Mouse (Mus musculus) forebrain, embryonic 14.5 days (tissue): Measurements from ENCODE around the gene Tmem202. TPM values are rescaled to one million over a fixed set of nuclear protein-coding genes. Genes with fewer than 3 reads are reported as not detected.

Source experiments
- ATAC-seq: fragments of 200-750 bp; cut with Nextera tagmentation; 2 replicates; pipeline ENCODE4 v1.8.0; 2017; ENCODE audit warnings: mild to moderate bottlenecking, moderate library complexity
- DNase-seq: peaks from one replicate; pipeline ENCODE4 v3.0.0-alpha.2; 2015; ENCODE audit warnings: low spot score
- H3K27ac ChIP-seq: fragments of 300-500 bp; sonication (generic); 2 replicates; pipeline ENCODE4 v1.5.1; 2014; ENCODE audit warnings: low read depth, mild to moderate bottlenecking, control low read depth, low read length, moderate library complexity
- H3K27me3 ChIP-seq: fragments of 300-500 bp; sonication (generic); replicated peaks from 2 replicates; pipeline ENCODE4 v1.6.1; 2014; ENCODE audit warnings: low read length, control low read depth, mixed read lengths; ENCODE audit not compliant: control insufficient read depth, insufficient read depth
- H3K36me3 ChIP-seq: fragments of 300-500 bp; sonication (generic); 2 replicates; pipeline ENCODE4 v1.6.1; 2014; ENCODE audit warnings: low read length, control low read depth; ENCODE audit not compliant: control insufficient read depth, insufficient read depth
- H3K4me1 ChIP-seq: fragments of 300-500 bp; sonication (generic); 2 replicates; pipeline ENCODE4 v1.6.1; 2014; ENCODE audit warnings: antibody characterized with exemption, low read length, control low read depth; ENCODE audit not compliant: control insufficient read depth, insufficient read depth
- H3K4me2 ChIP-seq: fragments of 300-500 bp; sonication (generic); 2 replicates; pipeline ENCODE4 v1.6.1; 2014; ENCODE audit warnings: mild to moderate bottlenecking, control low read depth, low read length
- H3K4me3 ChIP-seq: fragments of 300-500 bp; sonication (generic); 2 replicates; pipeline ENCODE4 v1.5.1; 2014; ENCODE audit warnings: low read depth, low read length, control low read depth
- H3K9ac ChIP-seq: fragments of 300-500 bp; sonication (generic); 2 replicates; pipeline ENCODE4 v1.6.1; 2014; ENCODE audit warnings: mild to moderate bottlenecking, low read length, control low read depth, moderate library complexity
- H3K9me3 ChIP-seq: fragments of 300-500 bp; sonication (generic); replicated peaks from 2 replicates; pipeline ENCODE4 v1.6.1; 2016; ENCODE audit warnings: low read length, control low read depth, mixed read lengths; ENCODE audit not compliant: control insufficient read depth
- WGBS: fragments of 180-500 bp; shearing (Covaris S2); extraction: QIAGEN DNeasy Blood & Tissue Kit; methylation state at CpG from one replicate; pipeline ENCODE4 v1.1.7; 2014; 5-methylcytosine and 5-hydroxymethylcytosine counted together
- polyA plus RNA-seq: library from polyadenylated mRNA; unstranded; fragments of >200 nt; fragmentation: Nextera tagmentation; extraction: Ambion mirVana; gene quantifications from 2 replicates; pipeline ENCODE4 v1.2.1, GENCODE M21; 2014

The Tmem202 gene
- polyA plus RNA-seq: 0.27 and 0.82 TPM in 2 replicates

DNA sequence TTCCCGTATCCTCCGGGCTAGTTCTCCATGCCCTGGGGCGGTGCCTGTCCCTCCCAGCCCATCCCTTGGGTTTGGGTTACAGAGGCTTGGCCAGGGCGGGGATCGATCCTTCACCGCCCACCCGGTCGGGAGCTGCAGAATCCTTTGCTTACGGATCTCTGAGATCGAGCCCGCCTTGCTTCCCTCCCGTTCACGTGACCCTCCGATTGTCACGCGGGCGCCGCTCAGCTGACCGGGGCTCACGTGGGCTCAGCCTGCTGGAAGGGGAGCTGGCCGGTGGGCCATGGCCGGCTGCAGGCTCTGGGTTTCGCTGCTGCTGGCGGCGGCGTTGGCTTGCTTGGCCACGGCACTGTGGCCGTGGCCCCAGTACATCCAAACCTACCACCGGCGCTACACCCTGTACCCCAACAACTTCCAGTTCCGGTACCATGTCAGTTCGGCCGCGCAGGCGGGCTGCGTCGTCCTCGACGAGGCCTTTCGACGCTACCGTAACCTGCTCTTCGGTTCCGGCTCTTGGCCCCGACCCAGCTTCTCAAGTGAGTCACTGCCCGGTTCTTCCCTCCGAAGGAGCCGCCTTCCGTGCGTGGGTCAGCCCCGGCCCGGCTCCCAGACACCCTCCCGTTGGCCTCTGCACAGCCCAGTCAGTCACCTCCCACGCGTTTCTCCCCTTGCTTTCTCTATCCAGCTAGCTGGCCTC lies at the start of gene Tmem202, which contains the start of gene Hexa:
Gene Tmem202 (minus strand): TSS at position 407 of the 697 bp plus-strand sequence.
Gene Hexa (plus strand): TSS at position 100 of the 697 bp plus-strand sequence.
- Histone ChIP-seq H3K36me3 (no peaks in the 10 kb centered on the region), H3K9ac (peak within 1 kb of the TSS; percentile 73), H3K4me1 (peaks cover 12% of the 10 kb centered on the region; the same call in 1 of the 2 replicates), H3K4me3 (peak within 1 kb of the TSS; percentile 62), H3K4me2 (peak within 1 kb of the TSS; percentile 88), H3K27me3 (no peaks in the 10 kb centered on the region), H3K9me3 (no peaks in the 10 kb centered on the region), H3K27ac (no peak within 1 kb of the TSS)
- peak; percentile 90 for DNase-seq
- WGBS: 3% methylated on average over 55 of the region's 55 CpGs
- peak; percentile 93 for ATAC-seq

DNA sequence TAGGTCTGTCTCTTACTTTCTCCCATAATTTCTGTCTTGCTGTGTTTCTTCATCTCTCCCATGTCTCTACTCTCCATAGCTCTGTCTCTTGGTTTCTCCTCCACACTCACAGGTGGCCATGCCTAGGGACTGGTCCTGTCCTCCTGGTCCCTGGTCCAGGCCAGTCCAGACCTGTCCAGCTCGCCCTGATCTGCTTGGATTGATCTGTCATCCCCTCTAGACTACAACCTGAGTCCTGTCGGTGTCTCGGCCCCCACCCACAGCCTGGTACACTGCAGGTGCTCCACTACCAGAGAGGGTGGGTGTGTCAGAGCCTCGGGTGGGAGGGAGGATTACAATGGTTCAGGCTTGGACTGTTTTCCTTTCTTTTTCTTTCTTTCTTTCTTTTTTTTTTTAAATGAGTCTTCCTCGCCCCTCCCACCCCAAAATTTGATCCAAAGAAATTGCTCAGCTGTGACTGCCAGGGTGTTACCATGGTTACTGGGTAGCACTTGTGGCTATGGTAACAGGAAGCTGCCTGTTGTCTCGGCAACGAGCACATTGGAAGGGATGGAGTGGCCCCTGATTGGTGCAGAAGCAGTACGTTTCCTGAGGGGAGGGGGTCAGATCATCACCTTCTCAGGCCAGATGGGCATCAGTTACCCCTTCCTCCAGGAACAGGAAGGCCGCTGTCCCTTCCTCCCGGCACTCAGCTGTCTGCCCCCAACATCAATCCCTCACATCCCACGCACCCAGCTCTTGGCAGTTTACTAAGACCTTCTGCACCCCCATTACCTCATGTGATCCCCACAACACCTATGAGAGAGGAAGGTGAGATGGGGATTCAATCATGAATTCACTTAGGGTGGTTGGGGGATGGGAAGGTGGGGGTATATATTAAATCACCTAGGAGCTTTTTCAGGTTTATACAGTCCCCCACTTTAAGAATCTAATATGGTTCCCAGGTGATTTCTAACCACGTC lies 49.3 kb upstream of the Tmem202 start:
- H3K36me3 ChIP-seq: no peaks in the 10 kb centered on the region
- H3K4me1 ChIP-seq: peaks cover 14% of the 10 kb centered on the region
- H3K4me2 ChIP-seq: peak overlapping the region; percentile 46
- H3K27ac ChIP-seq: peak overlapping the region; percentile 76
- ATAC-seq (peak; percentile 88), DNase-seq (peak; percentile 95)
- H3K4me3 ChIP-seq: peak overlapping the region; percentile 0; the same call in 1 of the 2 replicates
- WGBS: 18% methylated on average over 12 of the region's 12 CpGs
- no peaks in the 10 kb centered on the region for H3K27me3 ChIP-seq
- no peak overlapping the region for H3K9ac ChIP-seq
- H3K9me3 ChIP-seq: no peaks in the 10 kb centered on the region

DNA sequence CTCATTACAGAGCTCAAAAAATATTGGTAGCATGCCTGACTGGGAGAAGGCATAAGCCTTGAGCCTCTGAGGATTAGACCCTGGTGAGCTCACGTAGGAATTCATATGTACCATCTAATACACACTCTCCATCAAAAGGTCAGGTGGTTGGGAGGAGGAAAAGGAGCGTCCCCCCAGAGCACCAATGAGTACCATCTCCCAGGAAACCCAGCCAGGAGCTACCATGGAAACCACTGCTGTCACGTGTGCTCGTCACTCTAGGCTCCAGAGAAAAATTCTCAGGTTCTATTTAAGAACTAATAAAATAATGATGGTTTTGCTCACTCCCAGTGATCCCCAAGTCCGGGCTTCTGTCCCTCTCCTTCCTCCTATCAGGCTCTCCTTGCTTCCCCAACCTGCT lies 48.6 kb upstream of the Tmem202 start:
- Histone ChIP-seq H3K9ac (no peak overlapping the region), H3K27ac (peak overlapping the region; percentile 76), H3K4me2 (peak overlapping the region; percentile 46), H3K4me1 (peaks cover 14% of the 10 kb centered on the region), H3K36me3 (no peaks in the 10 kb centered on the region), H3K27me3 (no peaks in the 10 kb centered on the region), H3K9me3 (no peaks in the 10 kb centered on the region), H3K4me3 (no peak overlapping the region)
- ATAC-seq (peak; percentile 49; the same call in 1 of the 2 replicates), DNase-seq (peak; percentile 74)
- WGBS: 54% methylated on average over 5 of the region's 5 CpGs

DNA sequence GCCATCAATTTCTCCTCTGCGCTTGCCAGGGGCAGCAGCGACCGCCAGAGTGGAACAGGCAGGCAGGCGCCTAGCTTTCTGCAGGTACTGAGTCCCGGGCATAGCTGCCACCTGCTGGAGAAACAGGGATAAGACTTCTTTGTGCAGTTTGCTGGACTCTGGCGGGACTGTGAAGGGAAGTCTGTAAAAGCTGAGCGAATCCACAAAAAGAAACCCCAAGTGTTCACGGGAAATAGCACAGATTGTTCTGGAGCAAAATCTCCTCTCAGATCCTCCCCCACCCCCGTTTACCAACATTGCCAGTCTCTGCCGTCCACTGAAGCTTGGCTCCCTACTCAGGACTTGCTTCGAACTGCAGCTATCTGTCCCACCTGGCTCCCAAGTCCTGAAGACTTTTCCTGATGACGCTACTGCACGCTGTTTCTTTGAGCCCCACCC lies 45.2 kb upstream of the Tmem202 start:
- H3K9ac ChIP-seq: 0 out of 2 replicates have a peak overlapping the region, but pooled peaks have one; percentile 10

DNA sequence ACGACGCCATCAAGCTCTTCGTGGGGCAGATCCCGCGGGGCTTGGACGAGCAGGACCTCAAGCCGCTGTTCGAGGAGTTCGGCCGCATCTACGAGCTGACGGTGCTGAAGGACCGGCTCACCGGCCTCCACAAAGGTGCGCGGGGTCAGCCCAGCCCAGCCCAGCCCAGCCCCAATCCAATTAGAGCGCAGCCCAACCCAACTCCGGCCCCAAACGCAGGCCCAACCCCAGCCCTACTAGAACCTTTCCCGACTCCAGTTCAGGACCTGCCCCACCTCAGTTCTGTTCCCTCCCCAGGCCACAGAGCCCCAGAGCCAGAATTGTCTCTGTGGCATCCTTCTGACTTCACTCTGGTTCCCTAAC lies 38.8 kb upstream of the Tmem202 start:
- H3K4me2 ChIP-seq: peak overlapping the region; percentile 79
- H3K9me3 ChIP-seq: no peaks in the 10 kb centered on the region
- DNase-seq (no peak), ATAC-seq (no peak)
- WGBS: 1% methylated on average over 19 of the region's 20 CpGs
- H3K27me3 ChIP-seq: 0 out of 2 replicates have a peak, but pooled peaks cover 12% of the 10 kb centered on the region
- H3K9ac ChIP-seq: peak overlapping the region; percentile 66
- peak overlapping the region; percentile 49 for H3K4me3 ChIP-seq
- H3K4me1 ChIP-seq: peaks cover 4% of the 10 kb centered on the region; the same call in 1 of the 2 replicates
- no peaks in the 10 kb centered on the region for H3K36me3 ChIP-seq
- H3K27ac ChIP-seq: peak overlapping the region; percentile 39

More for the DNA sequence above, 45.2 kb upstream of the Tmem202 start:
- 8% methylated on average over 13 of the region's 13 CpGs for WGBS
- H3K9me3 ChIP-seq: no peaks in the 10 kb centered on the region
- no peak overlapping the region for H3K27ac ChIP-seq
- 0 out of 2 replicates have a peak, but pooled peaks cover 6% of the 10 kb centered on the region for H3K27me3 ChIP-seq
- ATAC-seq (peak; percentile 72), DNase-seq (peak; percentile 88)
- no peak overlapping the region for H3K4me3 ChIP-seq
- H3K4me2 ChIP-seq: peak overlapping the region; percentile 39
- peaks cover 14% of the 10 kb centered on the region for H3K4me1 ChIP-seq
- H3K36me3 ChIP-seq: no peaks in the 10 kb centered on the region

DNA sequence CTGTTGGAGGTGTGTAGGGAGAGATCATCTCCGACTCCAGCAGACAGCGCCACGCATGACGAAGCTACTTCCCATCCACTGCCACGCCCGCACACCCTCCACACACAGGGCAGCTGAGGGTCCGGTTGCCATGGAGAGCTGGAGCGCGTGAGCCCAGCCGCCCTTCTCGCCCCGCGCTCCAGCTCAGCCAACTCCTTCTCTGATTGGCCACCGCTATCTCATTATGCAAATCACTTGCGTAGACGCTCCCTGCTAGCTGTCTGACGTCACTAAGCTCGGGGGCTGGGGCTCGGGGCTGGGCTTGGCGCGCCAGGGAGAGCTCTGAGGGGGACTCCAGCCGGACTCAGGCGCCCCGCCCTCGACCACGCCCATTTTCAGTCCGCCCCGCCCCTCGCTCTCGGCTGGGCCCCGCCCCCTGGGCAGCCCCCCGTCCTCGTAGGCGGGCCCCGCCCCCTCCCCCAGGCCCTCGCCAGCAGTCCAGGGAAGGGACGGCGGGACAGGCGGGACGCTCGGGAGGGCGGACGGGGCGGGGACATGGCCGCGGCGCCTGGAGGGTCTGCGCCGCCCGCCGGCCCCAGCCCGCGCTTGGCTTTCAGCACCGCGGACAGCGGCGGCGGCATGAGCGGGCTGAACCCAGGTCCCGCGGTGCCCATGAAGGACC lies 38.3 kb upstream of the Tmem202 start, which contains the start of gene Celf6:
Gene Celf6 (plus strand): TSS at position 74 of the 661 bp plus-strand sequence.
- Histone ChIP-seq H3K4me2 (peak within 1 kb of the TSS; percentile 79), H3K9ac (peak within 1 kb of the TSS; percentile 66), H3K9me3 (no peaks in the 10 kb centered on the region), H3K27ac (peak within 1 kb of the TSS; percentile 39), H3K27me3 (0 out of 2 replicates have a peak, but pooled peaks cover 12% of the 10 kb centered on the region), H3K4me1 (peaks cover 4% of the 10 kb centered on the region; the same call in 1 of the 2 replicates), H3K4me3 (peak within 1 kb of the TSS; percentile 49), H3K36me3 (no peaks in the 10 kb centered on the region)
- peak; percentile 98 for ATAC-seq
- DNase-seq: peak; percentile 99
- 1% methylated on average over 53 of the region's 61 CpGs for WGBS

DNA sequence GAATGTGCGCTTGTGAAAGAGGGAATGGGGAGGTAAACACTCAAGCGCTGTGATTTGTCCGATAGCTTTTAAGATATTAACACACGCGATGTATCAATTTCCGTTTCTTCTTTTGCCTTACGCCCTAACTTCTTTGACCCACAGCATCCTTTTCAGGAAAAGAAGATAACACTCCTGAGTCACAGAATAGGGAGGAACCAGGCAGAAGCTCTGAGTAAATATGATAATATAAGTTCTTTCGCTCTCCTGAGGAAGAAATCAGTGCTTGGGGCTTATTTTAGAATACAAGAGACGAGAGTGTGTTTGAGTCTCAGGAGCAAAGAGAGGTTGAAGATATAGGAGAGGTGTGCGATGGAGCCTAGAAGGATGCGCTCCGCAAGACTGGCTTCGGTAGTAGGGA lies 37.8 kb upstream of the Tmem202 start:
- no peaks in the 10 kb centered on the region for H3K36me3 ChIP-seq
- no peaks in the 10 kb centered on the region for H3K9me3 ChIP-seq
- H3K4me1 ChIP-seq: peaks cover 4% of the 10 kb centered on the region; the same call in 1 of the 2 replicates
- H3K27me3 ChIP-seq: 0 out of 2 replicates have a peak, but pooled peaks cover 12% of the 10 kb centered on the region
- H3K4me3 ChIP-seq: peak overlapping the region; percentile 49
- ATAC-seq: no peak
- peak overlapping the region; percentile 79 for H3K4me2 ChIP-seq
- no peak for DNase-seq
- peak overlapping the region; percentile 33; the same call in 1 of the 2 replicates for H3K9ac ChIP-seq
- WGBS: 9% methylated on average over 13 of the region's 13 CpGs
- 0 out of 2 replicates have a peak overlapping the region, but pooled peaks have one; percentile 24 for H3K27ac ChIP-seq

DNA sequence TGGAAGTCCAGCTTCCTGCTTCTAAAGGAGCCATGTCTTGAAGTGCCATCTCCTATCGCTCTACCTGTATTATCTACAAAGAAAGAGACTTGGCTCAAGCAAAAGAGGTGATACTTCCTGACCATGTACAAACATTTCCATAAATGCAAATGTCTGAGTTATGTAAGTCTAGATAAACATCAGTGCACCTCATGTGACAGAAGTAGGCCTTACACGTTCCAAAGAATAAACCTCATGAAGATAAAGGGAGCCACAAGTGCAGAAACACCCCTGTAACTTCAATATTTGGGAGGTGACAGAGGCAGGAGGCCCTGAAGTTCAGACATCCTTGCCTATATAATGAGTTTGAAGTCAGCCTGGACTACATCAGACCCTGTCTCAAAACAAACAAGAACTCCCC lies 32.2 kb upstream of the Tmem202 start:
- Histone ChIP-seq H3K4me3 (no peak overlapping the region), H3K27ac (no peak overlapping the region), H3K9me3 (no peaks in the 10 kb centered on the region), H3K4me1 (no peaks in the 10 kb centered on the region), H3K4me2 (no peak overlapping the region), H3K9ac (no peak overlapping the region), H3K27me3 (0 out of 2 replicates have a peak, but pooled peaks cover 3% of the 10 kb centered on the region), H3K36me3 (no peaks in the 10 kb centered on the region)
- ATAC-seq (no peak), DNase-seq (no peak)
- 75% methylated on average over 2 of the region's 2 CpGs for WGBS
